Comparison of ENCODE assay signal across 15 mouse cellular contexts in the genomic region with DNA sequence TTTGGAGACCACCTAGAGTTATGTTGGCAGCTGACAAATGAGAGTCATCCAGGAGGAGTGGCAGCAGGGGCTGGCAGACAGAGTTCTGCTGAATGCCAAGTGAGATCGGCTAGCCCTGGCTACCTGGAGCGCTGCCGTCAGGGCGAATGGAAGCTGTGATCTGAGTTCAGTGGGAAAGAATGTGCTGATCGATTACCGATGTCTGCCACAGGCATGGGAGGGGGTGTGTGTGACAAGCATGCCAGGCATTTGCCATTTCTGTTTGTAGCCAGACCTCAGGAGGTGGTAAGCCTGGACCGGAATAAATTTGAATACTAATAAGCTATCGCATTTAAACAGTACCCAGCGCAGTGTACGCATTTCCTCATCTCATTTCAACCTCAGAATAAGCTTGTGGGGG.
DNase-seq lines count a peak whose midpoint lies in the region; ATAC-seq and TF ChIP-seq lines count a peak whose summit lies in the region.
"Had no signal": no experiment of that assay in that cellular context is flagged by ENCODE, and none has a peak within 500 bp of the region (broad histone marks: within the 10 kb centered on the region; RNA-seq: fewer than 3 reads in every experiment).

No protein-coding gene starts in this region.

- 19% methylated on average over 10 of the region's 10 CpGs for WGBS in forebrain, embryonic 12.5 days
- WGBS in hindbrain, embryonic 11.5 days, result 19% methylated on average over 10 of the region's 10 CpGs
- WGBS in midbrain, postnatal 0 days, result 23% methylated on average over 10 of the region's 10 CpGs

- H3K27ac ChIP-seq in forebrain, embryonic 12.5 days, result no peak overlapping the region
- H3K27ac ChIP-seq in hindbrain, embryonic 11.5 days (ENCODE audit: low read depth, low read length), result peak overlapping the region; percentile 60; the same call in 1 of the 2 replicates
- H3K27ac ChIP-seq in midbrain, postnatal 0 days (ENCODE audit: low read depth, low read length), result no peak overlapping the region
- H3K27ac ChIP-seq: embryonic facial prominence, embryonic 13.5 days; limb, embryonic 10.5 days; liver, embryonic 13.5 days had no signal

- no peak overlapping the region; the same call in 1 of the 2 replicates for H3K4me2 ChIP-seq in forebrain, embryonic 12.5 days
- H3K4me2 ChIP-seq in hindbrain, embryonic 11.5 days (replicated peaks; ENCODE audit: low read depth, low read length), result no peak overlapping the region
- no peak overlapping the region for H3K4me2 ChIP-seq in midbrain, postnatal 0 days (ENCODE audit: low read depth, low read length, poor library complexity, severe bottlenecking)
- H3K4me2 ChIP-seq: embryonic facial prominence, embryonic 13.5 days; liver, embryonic 13.5 days had no signal

- H3K27me3 ChIP-seq in forebrain, embryonic 12.5 days, result peaks cover 74% of the 10 kb centered on the region
- peaks cover 13% of the 10 kb centered on the region for H3K27me3 ChIP-seq in hindbrain, embryonic 11.5 days (ENCODE audit: control insufficient read depth, insufficient read depth, low read length)
- 0 out of 2 replicates have a peak, but pooled peaks cover 4% of the 10 kb centered on the region for H3K27me3 ChIP-seq in midbrain, postnatal 0 days (ENCODE audit: insufficient read depth, low read length)

- H3K36me3 ChIP-seq in forebrain, embryonic 12.5 days (replicated peaks), result no peaks in the 10 kb centered on the region
- no peaks in the 10 kb centered on the region for H3K36me3 ChIP-seq in hindbrain, embryonic 11.5 days (ENCODE audit: control insufficient read depth, insufficient read depth, low read length)
- H3K36me3 ChIP-seq in midbrain, postnatal 0 days (ENCODE audit: insufficient read depth, low read length), result peaks cover 8% of the 10 kb centered on the region
- H3K36me3 ChIP-seq: embryonic facial prominence, embryonic 13.5 days; limb, embryonic 10.5 days; liver, embryonic 13.5 days had no signal

- H3K4me1 ChIP-seq in forebrain, embryonic 12.5 days, result peaks cover 67% of the 10 kb centered on the region
- peaks cover 28% of the 10 kb centered on the region for H3K4me1 ChIP-seq in hindbrain, embryonic 11.5 days (replicated peaks; ENCODE audit: control insufficient read depth, insufficient read depth, low read length)
- no peaks in the 10 kb centered on the region for H3K4me1 ChIP-seq in midbrain, postnatal 0 days (ENCODE audit: insufficient read depth, low read length)
- H3K4me1 ChIP-seq: liver, embryonic 13.5 days had no signal

- H3K4me3 ChIP-seq in forebrain, embryonic 12.5 days (replicated peaks), result no peak overlapping the region
- H3K4me3 ChIP-seq in hindbrain, embryonic 11.5 days (ENCODE audit: low read depth, low read length), result no peak overlapping the region
- H3K4me3 ChIP-seq in midbrain, postnatal 0 days (ENCODE audit: low read depth, low read length), result no peak overlapping the region
- H3K4me3 ChIP-seq: embryonic facial prominence, embryonic 13.5 days; limb, embryonic 10.5 days; liver, embryonic 13.5 days had no signal

- peak; percentile 52 to 59 for DNase-seq in layer of hippocampus, postnatal 10 days (ENCODE audit: low spot score in 2 of 2)
- no peak for DNase-seq in layer of hippocampus, adult 8-10 months (ENCODE audit: low spot score in 2 of 2)
- DNase-seq in hindbrain, embryonic 11.5 days (ENCODE audit: low spot score), result peak; percentile 54
- peak; percentile 56 for DNase-seq in midbrain, postnatal 0 days (ENCODE audit: low spot score)
- no peak for DNase-seq in right cerebral cortex, adult 18-20 months
- no peak for DNase-seq in kidney, postnatal 25 days
- DNase-seq: cerebellum, adult 9-11 months; gastrocnemius, postnatal 36 days; layer of hippocampus, adult 9-11 months; liver, embryonic 13.5 days; lung, postnatal 10 days had no signal

- no peak for TF ChIP-seq CTCF in midbrain, postnatal 0 days (IDR thresholded peaks at IDR 0.05)

- ATAC-seq in forebrain, embryonic 12.5 days (ENCODE audit: low FRiP score), result peak; percentile 45; the same call in 1 of the 2 replicates
- peak; percentile 63 for ATAC-seq in hindbrain, embryonic 11.5 days (ENCODE audit: low FRiP score)
- no peak for ATAC-seq in midbrain, postnatal 0 days (ENCODE audit: low FRiP score)
- ATAC-seq: CD4-positive, CD25-positive, alpha-beta regulatory T cell, adult 4 months had no signal

- H3K9ac ChIP-seq in forebrain, embryonic 12.5 days, result no peak overlapping the region
- no peak overlapping the region for H3K9ac ChIP-seq in hindbrain, embryonic 11.5 days (ENCODE audit: low read depth, low read length)
- H3K9ac ChIP-seq in midbrain, postnatal 0 days (replicated peaks; ENCODE audit: low read length, poor library complexity, severe bottlenecking), result no peak overlapping the region
- H3K9ac ChIP-seq: embryonic facial prominence, embryonic 13.5 days; liver, embryonic 13.5 days had no signal

- H3K9me3 ChIP-seq in forebrain, embryonic 12.5 days, result no peaks in the 10 kb centered on the region
- no peaks in the 10 kb centered on the region for H3K9me3 ChIP-seq in hindbrain, embryonic 11.5 days (ENCODE audit: control insufficient read depth, low read length)
- no peaks in the 10 kb centered on the region for H3K9me3 ChIP-seq in midbrain, postnatal 0 days (ENCODE audit: low read length)
- H3K9me3 ChIP-seq: embryonic facial prominence, embryonic 13.5 days; limb, embryonic 10.5 days; liver, embryonic 13.5 days had no signal

Comparison
In these comparisons a context has a peak if more than half of its experiments do, and no peak if none do; other contexts are left out.
1. DNase-seq: peak in layer of hippocampus, postnatal 10 days (2 of 2), hindbrain, embryonic 11.5 days (single experiment) and midbrain, postnatal 0 days (single experiment); none in layer of hippocampus, adult 8-10 months (0 of 2), right cerebral cortex, adult 18-20 months (single experiment) and kidney, postnatal 25 days (0 of 2).